Mouse (Mus musculus): ENCODE results near the gene Arhgap17.

- no peak for TF ChIP-seq CTCF (IDR thresholded peaks at IDR 0.05; ENCODE audit: control insufficient read depth, insufficient read depth, insufficient replicate concordance, low read depth, low read length)
- TF ChIP-seq POLR2A (IDR thresholded peaks at IDR 0.05; ENCODE audit: control insufficient read depth, low read depth, low read length) = no peak
Measured at GRCm38 (mm10) chr7:123354392-123354791, 15.3 kb downstream of the Arhgap17 start.
